Mouse (Mus musculus): Measurements from ENCODE around the gene Ube2i.

Gene Ube2i

GRCm38 (mm10) chr17:25274571-25275346 is at the start of gene Ube2i:
Ube2i (minus strand) TSS chr17:25274622.
- DNase-seq (ENCODE audit: low spot score in 2 of 2), result no peak

- DNase-seq (ENCODE audit: low spot score in 2 of 2), result no peak
Measured at GRCm38 (mm10) chr17:25322930-25323329, 48.5 kb upstream of the Ube2i start.

- DNase-seq (ENCODE audit: low spot score in 2 of 2), result no peak
Measured at GRCm38 (mm10) chr17:25320819-25321218, 46.4 kb upstream of the Ube2i start.

GRCm38 (mm10) chr17:25318354-25318753 is 43.9 kb upstream of the Ube2i start, which contains the start of gene Prss29:
Prss29 (plus strand) TSS chr17:25318654.
- no peak for DNase-seq (ENCODE audit: low spot score in 2 of 2)

- DNase-seq (ENCODE audit: low spot score in 2 of 2), result no peak
Measured at GRCm38 (mm10) chr17:25308346-25308745, 33.9 kb upstream of the Ube2i start, which contains the start of gene Prss28. Prss28 (plus strand) TSS chr17:25308646.

GRCm38 (mm10) chr17:25298094-25298493 is 23.7 kb upstream of the Ube2i start, which contains the start of gene Prss34:
Prss34 (plus strand) TSS chr17:25298394.
- DNase-seq (ENCODE audit: low spot score in 2 of 2), result no peak

- no peak for DNase-seq (ENCODE audit: low spot score in 2 of 2)
Measured at GRCm38 (mm10) chr17:25294111-25294510, 19.7 kb upstream of the Ube2i start.

GRCm38 (mm10) chr17:25293495-25293894 is 19.1 kb upstream of the Ube2i start:
- no peak for DNase-seq (ENCODE audit: low spot score in 2 of 2)

- no peak for DNase-seq (ENCODE audit: low spot score in 2 of 2)
Measured at GRCm38 (mm10) chr17:25290411-25290810, 16.0 kb upstream of the Ube2i start.

GRCm38 (mm10) chr17:25288842-25289241 is 14.4 kb upstream of the Ube2i start:
- DNase-seq (ENCODE audit: low spot score in 2 of 2), result peak in 1 of 2 experiments; percentile 23

GRCm38 (mm10) chr17:25285033-25285432 is 10.6 kb upstream of the Ube2i start:
- peak in 1 of 2 experiments; percentile 23 for DNase-seq (ENCODE audit: low spot score in 2 of 2)

GRCm38 (mm10) chr17:25282133-25282532 is 7.7 kb upstream of the Ube2i start:
- DNase-seq (ENCODE audit: low spot score in 2 of 2), result no peak

GRCm38 (mm10) chr17:25275833-25276232 is 1.4 kb upstream of the Ube2i start:
- DNase-seq (ENCODE audit: low spot score in 2 of 2), result no peak

GRCm38 (mm10) chr17:25273706-25274501 is 518 bp downstream of the Ube2i start:
- DNase-seq (ENCODE audit: low spot score in 2 of 2), result peak; percentile 91 to 96

GRCm38 (mm10) chr17:25272951-25273705 is 1.3 kb downstream of the Ube2i start:
- peak in 1 of 2 experiments; percentile 88 for DNase-seq (ENCODE audit: low spot score in 2 of 2)

GRCm38 (mm10) chr17:25272326-25272725 is 2.1 kb downstream of the Ube2i start:
- no peak for DNase-seq (ENCODE audit: low spot score in 2 of 2)

GRCm38 (mm10) chr17:25270795-25271335 is 3.6 kb downstream of the Ube2i start:
- no peak for DNase-seq (ENCODE audit: low spot score in 2 of 2)

- no peak for DNase-seq (ENCODE audit: low spot score in 2 of 2)
Measured at GRCm38 (mm10) chr17:25264453-25264852, 10.0 kb downstream of the Ube2i start.

GRCm38 (mm10) chr17:25257804-25258261 is 16.6 kb downstream of the Ube2i start:
- no peak for DNase-seq (ENCODE audit: low spot score in 2 of 2)

GRCm38 (mm10) chr17:25256140-25256754 is 18.2 kb downstream of the Ube2i start, which contains the start of gene Baiap3:
Baiap3 (minus strand) TSS chr17:25256364.
- no peak for DNase-seq (ENCODE audit: low spot score in 2 of 2)

GRCm38 (mm10) chr17:25255110-25255509 is 19.3 kb downstream of the Ube2i start:
- no peak for DNase-seq (ENCODE audit: low spot score in 2 of 2)

Measured in frontal cortex, postnatal 14 days (tissue).